Mouse (Mus musculus) liver, adult (tissue): ENCODE data around the gene Adamts18.

Source experiments
- GATA4 ChIP-seq: IDR thresholded peaks from 2 replicates; pipeline ENCODE4 v1.6.1; 2014; ENCODE audit warnings: mild to moderate bottlenecking, low read length; ENCODE audit not compliant: insufficient replicate concordance

Gene Adamts18

DNA sequence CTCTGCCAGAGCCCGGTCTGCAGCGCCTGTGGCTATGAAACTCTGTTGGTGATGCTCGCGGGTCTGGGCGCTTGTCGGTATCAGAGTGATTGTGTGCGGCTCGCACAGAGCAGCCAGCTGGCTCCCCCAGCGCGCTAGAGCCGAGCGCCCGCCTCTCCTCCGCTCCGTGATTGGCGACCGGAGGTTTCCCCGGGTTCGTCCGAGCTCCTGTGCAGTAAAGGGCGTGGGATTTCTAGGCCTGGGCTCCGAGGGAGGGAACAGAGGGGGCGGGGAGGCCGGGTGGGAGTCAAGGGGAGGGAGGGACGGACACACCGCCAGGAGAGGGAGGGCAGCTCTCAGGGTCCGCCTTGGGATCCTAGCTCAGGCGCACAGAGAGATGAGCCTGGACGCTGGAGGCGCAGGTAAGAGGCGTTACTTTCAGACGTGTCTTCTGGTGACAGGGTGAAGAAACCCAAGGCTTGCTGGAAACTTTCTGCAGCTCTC, at the start of gene Adamts18:
Gene Adamts18 (minus strand): TSS at position 86 of the 483 bp plus-strand sequence.
- no peak for TF ChIP-seq GATA4

DNA sequence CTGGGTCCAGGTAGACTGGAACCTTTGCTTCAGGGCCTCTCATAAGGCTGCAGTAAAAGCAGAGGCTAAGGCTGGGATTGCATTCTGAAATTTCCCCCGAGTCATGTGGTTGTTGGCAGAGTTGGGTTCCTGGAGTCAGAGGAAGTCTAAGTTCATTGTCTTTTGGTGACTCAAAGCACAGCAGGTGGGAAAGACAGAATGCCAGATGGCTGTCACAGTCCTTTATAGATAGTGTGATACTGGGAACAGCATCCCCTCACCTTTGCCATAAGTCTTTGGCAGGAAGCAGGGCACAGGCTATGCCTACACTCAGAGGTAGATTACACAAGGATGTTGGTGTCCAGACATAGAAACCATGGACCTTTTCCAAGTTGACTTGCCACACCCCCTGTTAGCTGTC, 47.9 kb upstream of the Adamts18 start:
- TF ChIP-seq GATA4, result no peak

DNA sequence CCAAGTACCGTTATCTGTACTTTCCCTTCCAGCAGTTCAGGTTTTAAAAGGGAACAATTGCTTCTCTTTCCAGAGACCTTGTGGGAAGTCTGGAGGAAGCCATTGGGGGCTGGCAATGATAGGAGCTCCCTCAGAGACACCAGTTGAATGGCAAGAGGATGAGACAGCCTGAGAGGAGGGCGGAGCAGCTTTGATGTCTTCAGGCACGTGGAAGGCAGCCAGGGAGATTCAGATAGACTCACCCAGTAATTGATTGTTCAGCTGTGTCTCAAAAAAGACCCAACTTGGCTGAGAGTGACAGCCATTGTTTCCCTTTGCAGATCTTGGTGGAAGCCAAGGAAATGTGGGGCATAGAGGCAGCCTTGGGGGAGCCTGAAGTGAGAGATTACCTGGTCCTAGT, 42.8 kb upstream of the Adamts18 start:
- no peak for TF ChIP-seq GATA4

DNA sequence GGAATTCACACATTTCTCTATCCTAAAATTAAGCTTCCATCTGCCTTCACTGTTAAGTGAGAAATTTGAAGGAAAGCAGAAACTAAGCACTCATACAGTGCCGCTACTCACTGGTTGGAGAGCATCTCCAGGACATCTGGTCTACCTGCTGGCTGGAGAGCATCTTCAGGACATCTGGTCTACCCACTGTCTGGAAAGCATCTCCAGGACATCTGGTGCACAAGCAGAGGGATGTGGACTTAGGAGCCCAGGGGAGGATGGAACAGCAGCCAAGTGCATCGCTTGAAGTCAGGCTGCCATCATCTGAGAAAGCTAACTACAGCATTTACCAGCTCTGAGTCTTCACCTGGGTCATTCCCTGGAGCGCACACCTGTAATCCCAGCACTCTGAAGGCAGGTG, 38.0 kb upstream of the Adamts18 start:
- no peak for TF ChIP-seq GATA4

DNA sequence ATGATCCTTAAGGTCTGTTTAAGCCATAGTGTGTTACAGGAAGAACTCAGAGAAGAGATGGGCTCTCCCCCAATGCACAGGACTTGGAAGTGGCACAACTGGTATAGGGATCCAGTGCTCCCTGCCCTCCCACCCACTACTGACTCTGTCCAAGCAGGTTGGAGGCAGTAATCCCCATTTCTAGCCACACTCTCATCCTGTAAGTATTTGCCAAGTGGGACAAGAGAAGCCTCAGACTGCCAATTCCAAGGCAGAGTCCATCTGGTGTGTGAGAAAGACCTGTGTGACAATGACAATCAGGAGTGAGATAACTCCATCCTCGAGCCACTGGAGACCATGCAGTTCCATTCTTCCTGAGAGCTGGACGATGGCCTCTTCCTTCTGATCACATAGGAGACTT, 36.6 kb upstream of the Adamts18 start:
- TF ChIP-seq GATA4, result no peak

DNA sequence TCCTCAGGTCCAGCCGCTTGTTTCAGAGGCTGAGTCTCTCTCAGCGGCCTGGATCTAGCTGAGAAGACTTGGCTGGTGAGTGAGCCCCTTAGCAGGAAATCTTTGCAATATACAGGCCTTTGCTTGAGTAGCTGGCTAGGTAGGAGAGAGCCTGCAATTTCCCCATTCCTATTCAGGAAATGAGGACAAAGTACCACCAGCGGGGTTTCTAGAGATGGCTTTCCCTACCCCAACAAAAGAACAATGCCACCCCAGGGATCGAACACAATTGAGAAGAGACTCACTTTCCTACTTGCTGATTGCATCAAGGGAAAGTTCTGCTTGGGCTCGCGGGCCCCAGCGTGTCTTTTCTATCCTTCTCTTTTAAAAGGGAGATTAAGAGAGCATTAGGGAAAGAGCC, 35.5 kb upstream of the Adamts18 start:
- TF ChIP-seq GATA4, result no peak

DNA sequence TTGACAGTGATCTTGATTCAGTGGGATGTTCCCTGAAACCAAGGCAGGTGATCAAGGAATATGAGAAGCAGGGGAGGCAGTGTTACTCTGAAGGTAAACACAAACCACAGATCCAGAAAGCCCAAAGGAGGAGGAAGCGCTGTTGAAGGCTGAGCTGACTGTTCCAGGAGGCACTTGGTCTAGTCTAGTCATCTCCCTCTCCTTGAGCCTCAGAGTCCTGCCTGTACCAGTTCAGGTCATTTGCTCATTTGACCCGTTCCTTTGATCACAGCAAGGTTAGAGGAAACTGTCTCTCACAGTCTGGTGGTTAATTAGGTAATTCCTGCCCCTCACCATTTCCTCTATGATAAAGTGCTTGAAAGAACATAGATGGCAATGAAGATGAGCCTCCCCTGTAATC, 34.0 kb upstream of the Adamts18 start:
- TF ChIP-seq GATA4, result no peak

DNA sequence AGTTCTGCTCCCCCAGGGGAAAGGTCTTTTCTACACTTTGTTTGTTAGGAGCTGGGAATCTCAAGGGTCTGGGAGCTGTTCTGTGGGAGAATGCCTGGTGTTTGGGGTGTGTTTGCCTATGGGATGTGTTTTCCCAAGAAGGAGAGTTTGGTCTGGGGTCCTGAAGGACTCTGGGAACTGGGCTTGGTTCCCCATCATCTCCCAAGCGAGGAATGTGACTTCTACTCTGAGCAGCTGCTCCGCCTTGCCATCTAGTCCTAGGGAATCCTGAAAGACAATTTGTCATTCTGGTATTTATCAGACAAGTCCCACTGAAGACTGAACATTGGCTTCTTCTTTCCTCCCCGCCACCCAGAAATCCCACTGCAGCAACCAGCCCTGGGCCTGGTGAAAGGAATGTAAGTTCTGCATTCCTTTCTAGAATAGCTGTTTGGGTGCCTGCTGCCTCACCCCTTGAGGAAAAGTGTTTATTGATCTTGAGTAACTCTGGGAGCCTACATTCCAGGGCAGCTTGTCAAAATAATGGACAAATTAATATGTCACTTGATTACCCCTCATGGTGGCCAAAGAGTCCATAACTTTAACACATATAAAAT, 30.0 kb upstream of the Adamts18 start:
- TF ChIP-seq GATA4, result no peak

DNA sequence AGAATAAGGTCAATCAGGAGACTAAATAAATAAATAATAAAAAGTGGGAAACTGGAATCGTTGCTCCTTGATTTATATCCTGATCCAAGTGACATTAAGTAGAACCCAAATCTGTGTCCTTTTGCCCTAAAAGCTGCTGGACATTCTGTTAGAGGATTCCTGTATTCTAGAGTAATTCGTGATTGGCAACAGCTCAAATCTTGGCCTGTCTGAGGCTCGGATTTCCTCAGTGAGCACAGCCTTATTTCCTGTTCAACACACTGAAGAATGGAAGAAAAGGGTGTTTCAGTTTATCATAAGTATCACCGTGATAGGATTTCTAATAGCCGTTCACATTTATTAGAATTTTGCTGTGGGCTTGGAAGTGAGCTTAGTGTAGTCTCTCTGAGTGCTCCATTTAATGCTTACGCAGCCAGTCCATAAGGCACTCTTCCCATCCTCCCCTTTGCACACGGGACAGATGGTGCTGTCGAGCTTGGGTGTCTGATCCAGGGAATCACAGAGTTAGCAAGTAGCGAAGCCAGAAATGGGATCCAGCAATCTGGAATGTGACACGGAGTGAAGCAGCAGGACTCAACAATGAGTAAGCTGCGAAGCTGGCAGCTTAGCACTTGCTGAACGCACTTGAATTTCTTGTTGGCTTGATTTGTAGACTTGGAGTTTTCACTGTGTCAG, 25.0 kb upstream of the Adamts18 start:
- no peak for TF ChIP-seq GATA4

DNA sequence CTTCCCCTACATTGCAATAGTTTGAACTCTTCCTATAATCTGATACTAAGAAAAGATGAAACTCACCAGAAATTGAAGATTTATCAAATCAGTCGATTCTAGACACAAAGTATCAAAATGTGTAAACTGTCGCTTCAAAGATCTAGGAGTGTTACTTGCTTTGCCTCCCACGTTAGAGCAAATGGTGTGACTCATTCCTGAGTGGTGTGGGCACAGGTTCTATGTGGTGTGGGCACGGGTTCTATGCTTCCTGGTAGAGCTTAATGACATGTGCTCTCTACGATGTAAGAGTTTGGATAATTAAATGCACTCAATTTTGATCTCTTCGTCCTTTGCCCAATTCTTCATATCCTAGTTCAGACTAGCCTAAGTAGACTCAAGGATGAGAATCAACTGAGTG, 23.9 kb upstream of the Adamts18 start:
- TF ChIP-seq GATA4, result no peak

DNA sequence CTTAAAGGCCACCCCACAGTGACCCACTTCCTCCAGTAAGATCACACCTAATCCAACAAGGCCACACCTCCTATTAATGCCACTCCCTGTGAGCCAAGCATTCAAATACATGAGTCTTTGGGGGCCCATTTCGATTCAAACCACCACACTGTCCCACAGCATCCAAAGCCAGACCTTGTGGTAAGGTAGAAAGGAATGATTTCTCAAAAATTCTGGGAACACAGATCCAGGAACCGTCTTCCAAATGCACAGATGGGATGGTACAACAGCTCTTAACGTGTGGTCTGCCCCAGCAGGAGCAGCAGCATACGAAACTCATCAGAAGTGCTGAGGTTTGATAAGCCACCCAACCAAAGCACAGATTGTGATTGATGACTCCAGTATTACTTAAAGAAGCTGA, 18.0 kb upstream of the Adamts18 start:
- TF ChIP-seq GATA4, result no peak

DNA sequence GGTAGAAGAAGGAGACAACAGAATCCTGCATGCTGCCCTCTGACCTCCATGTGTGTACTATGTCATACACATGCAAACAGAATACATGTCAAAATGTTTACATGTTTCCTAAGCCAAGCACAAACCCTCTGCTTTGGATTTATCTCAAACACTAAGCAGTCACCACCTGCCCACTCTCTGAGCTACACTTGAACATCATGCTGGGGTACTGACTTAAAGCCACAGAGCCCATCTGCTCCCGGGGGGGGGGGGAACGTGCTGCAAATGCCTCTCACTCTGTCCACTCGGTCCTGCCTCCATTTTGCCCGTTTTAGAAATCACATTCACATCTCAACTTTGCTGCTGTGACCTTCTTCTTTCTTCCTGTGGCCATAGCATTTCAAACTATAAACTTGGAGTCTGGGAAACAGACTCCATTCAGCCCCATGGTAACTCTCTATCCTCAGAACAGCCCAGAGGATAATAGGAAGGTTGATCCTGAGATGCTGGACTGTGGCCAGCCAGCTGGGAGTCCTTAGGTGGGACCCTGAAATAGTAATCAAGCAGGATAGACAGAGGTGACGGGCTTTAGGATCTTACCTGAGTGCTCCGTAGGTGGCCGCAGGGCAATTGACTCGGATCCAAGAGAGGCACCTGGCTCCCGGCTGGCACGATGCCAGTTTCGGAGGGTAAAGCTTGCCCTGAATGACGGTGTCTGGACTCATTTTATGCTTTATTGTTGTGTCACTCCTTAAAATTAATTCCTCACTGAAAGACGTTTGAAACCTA, 17.0 kb upstream of the Adamts18 start:
- no peak for TF ChIP-seq GATA4

DNA sequence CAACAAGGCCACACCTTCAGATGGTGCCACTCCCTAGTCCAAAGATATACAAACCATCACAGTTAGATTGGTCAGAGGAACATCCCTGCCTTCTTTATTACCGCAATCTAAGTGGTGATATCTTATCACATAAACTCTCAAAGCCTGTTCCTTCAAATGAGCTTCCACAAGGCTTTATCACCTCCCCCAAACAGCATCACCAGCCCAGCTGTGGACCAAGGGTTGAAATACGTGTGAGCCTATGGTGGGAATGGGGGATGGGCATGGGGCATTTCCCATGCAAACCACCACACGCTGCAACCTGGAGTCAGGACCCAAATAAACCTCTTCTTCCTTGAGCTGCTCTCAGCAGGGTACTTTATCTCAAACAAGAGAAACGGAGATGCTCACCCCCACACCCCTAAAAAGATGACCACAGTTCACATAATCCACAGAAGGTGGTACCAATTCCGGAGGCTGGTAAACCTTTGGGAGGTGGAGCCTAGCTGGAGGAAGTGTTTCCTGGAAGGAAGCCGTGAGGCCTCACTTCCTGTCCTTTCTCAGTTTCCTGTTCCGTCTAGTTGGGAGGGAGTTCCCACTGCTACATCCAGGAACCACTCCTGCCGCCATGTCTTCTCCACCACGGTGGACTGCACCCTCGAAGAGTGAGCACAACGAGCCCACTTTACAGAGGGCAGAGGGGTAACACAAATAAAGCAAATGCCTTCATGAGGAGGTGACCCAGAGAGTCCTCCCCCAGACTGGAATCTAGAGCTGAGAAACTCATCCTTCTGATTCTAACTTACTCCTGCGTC, 11.5 kb upstream of the Adamts18 start:
- TF ChIP-seq GATA4, result no peak

DNA sequence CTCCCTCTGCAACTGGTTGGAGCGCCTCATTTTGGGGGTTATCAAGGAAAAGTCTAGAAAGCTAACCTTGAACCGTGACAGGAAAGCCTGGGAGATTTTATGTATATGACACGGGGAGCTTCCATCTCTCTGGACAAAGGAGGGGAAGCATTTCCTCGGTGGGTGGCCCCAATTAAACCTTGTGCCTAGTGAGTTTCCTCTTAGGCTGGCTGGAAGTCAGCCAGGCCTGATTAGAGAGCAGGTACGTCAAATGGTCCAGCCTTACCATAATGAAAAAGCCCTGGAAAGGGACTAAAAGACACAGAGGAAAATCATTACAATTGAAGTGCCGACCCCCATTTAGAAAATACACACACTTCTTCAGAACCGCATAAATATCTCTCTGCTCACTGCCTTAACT, 10.3 kb upstream of the Adamts18 start:
- no peak for TF ChIP-seq GATA4

DNA sequence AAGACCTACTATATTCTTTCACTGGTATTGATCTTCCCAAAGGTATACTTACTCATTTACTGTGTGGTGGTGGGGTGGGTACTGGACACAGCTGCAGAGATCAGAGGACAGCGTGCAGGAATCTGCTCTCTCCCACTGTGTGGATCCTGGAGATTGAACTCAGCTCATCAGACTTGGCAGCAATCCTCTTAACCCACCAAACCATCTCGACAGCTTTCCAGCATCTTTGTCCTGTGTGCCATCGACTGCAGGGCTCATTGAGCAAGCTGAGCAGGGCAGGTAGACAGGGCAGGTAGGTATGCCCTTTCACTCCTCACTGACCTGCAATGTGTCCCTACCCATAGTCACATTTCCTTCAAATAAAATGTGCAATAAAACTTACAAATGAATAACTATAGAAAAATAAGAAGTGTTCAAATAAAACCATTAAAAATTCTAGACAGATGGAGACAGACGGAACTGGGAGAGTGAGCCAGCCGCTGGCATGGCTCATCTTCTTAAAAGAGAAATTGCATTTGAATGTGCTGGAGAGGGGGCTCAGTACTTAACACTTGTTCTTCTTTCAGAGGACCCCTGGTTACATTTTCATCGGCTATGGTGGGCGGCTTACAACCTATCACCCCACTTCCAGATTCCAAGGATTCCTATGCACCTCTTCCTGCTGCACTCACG, 6.2 kb upstream of the Adamts18 start:
- TF ChIP-seq GATA4, result no peak
